In the genomic region with DNA sequence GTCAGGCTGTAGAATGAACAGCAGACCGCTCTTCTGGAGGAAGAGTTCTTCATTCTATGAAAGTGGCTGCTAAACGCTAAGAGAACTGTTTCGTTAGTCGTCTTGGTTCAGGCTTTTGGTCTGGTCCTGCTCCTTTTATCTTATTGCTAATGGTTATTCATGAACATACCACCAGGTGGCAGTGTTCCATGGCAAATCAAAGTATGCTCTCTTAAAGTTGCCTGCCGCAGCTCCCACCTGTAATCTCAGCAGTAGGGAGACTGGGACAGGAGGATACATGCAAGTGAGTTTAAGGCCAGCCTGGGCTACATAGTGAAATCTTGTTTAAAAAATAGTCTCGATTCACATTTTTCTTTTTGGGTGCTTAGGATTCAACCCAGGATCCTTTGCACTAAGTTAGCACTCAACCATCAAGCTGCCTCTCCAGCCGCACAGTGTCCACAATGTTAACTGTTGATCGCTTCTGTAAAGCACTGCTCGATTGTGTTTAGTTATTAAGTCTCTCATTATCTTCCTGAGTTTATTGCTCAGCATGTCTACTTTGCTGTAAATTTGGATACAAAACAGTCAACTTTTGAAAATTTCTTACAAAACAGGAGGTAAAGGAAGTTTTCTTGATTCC, we compare ENCODE assay signal across 8 mouse cellular contexts. TPM values are rescaled to one million over a fixed set of nuclear protein-coding genes. Genes with fewer than 3 reads are reported as not detected.
DNase-seq lines count a peak whose midpoint lies in the region; ATAC-seq and TF ChIP-seq lines count a peak whose summit lies in the region.

No protein-coding gene starts in this region.

- no peaks in the 10 kb centered on the region for H3K4me1 ChIP-seq in thymus, adult 2 months (replicated peaks; ENCODE audit: control insufficient read depth, insufficient read depth, low read length)
- H3K4me1 ChIP-seq in forebrain, embryonic 10.5 days = no peaks in the 10 kb centered on the region
- H3K4me1 ChIP-seq in limb, embryonic 10.5 days = no peaks in the 10 kb centered on the region

- H3K4me3 ChIP-seq in thymus, adult 2 months (ENCODE audit: control insufficient read depth, insufficient read depth, low read length) = no peak overlapping the region
- no peak overlapping the region for H3K4me3 ChIP-seq in forebrain, embryonic 10.5 days
- H3K4me3 ChIP-seq in limb, embryonic 10.5 days = no peak overlapping the region

- no peak for TF ChIP-seq CTCF in thymus, adult 2 months (IDR thresholded peaks at IDR 0.05; ENCODE audit: borderline replicate concordance, control insufficient read depth, extremely low read depth, insufficient read depth, low read length, poor library complexity)

- no peak for TF ChIP-seq POLR2A in thymus, adult 2 months (IDR thresholded peaks at IDR 0.05; ENCODE audit: control insufficient read depth, extremely low read depth, insufficient read depth, low read length, poor library complexity)

- peak; percentile 77 for ATAC-seq in inflammation-experienced regulatory T-cells, adult 6 months

- H3K27ac ChIP-seq in thymus, adult 2 months (ENCODE audit: control insufficient read depth, insufficient read depth, low read length) = no peak overlapping the region
- no peak overlapping the region for H3K27ac ChIP-seq in forebrain, embryonic 10.5 days
- H3K27ac ChIP-seq in limb, embryonic 10.5 days = no peak overlapping the region

- H3K9me3 ChIP-seq in forebrain, embryonic 10.5 days = no peaks in the 10 kb centered on the region
- H3K9me3 ChIP-seq in limb, embryonic 10.5 days (replicated peaks) = no peaks in the 10 kb centered on the region

- 40% methylated on average over 9 of the region's 9 CpGs for WGBS in thymus, adult 2 months
- WGBS in forebrain, embryonic 10.5 days = 50% methylated on average over 9 of the region's 9 CpGs
- WGBS in limb, embryonic 10.5 days = 43% methylated on average over 9 of the region's 9 CpGs

- no peaks in the 10 kb centered on the region for H3K27me3 ChIP-seq in thymus, adult 2 months (ENCODE audit: control insufficient read depth, insufficient read depth, low read length)
- H3K27me3 ChIP-seq in forebrain, embryonic 10.5 days (ENCODE audit: poor library complexity, severe bottlenecking) = peaks cover 4% of the 10 kb centered on the region; the same call in 1 of the 2 replicates
- H3K27me3 ChIP-seq in limb, embryonic 10.5 days (ENCODE audit: low read depth, poor library complexity, severe bottlenecking) = no peaks in the 10 kb centered on the region

- DNase-seq in thymus, adult 2 months = peak; percentile 57
- no peak for DNase-seq in thymus, adult 18-20 months
- DNase-seq in brain, embryonic 18.5 days (ENCODE audit: low read depth, low spot score) = peak; percentile 24
- DNase-seq in forebrain, embryonic 10.5 days (ENCODE audit: extremely low spot score, low spot score) = peak; percentile 57
- peak; percentile 61 for DNase-seq in limb, embryonic 10.5 days (ENCODE audit: low spot score)
- peak; percentile 18 to 31 for DNase-seq in natural killer cell, adult 2 months (ENCODE audit: low spot score in 2 of 2)
- DNase-seq in thymus, postnatal 25 days = peak; percentile 27

- H3K36me3 ChIP-seq in thymus, adult 2 months (ENCODE audit: control insufficient read depth, insufficient read depth, low read length) = no peaks in the 10 kb centered on the region
- H3K36me3 ChIP-seq in forebrain, embryonic 10.5 days (replicated peaks) = no peaks in the 10 kb centered on the region
- no peaks in the 10 kb centered on the region for H3K36me3 ChIP-seq in limb, embryonic 10.5 days

RNA-seq across cellular contexts. Expression of a gene that starts 35.6 kb away (rescaled TPM):
- polyA plus RNA-seq in thymus, adult 2 months (2012; rRNA removed) = 51.4 and 61.3 TPM in 2 replicates
- polyA plus RNA-seq in forebrain, embryonic 10.5 days (2016; fragmentation: Nextera tagmentation; extraction: Ambion mirVana) = 41.1 and 43.8 TPM in 2 replicates
- 10 to 100 TPM; 39.9 to 51.6 (median 42.9) TPM for polyA plus RNA-seq in inflammation-experienced regulatory T-cells, adult 6 months (2017; shearing (Covaris generic))
- 34.6 and 40.8 TPM in 2 replicates for polyA plus RNA-seq in limb, embryonic 10.5 days (2016; fragmentation: Nextera tagmentation; extraction: Ambion mirVana)

RNA-seq across cellular contexts. Expression of a gene that starts 36.0 kb away (rescaled TPM):
- 8.6 and 12.8 TPM in 2 replicates for polyA plus RNA-seq in thymus, adult 2 months (2012; rRNA removed)
- 23.6 and 23.9 TPM in 2 replicates for polyA plus RNA-seq in forebrain, embryonic 10.5 days (2016; fragmentation: Nextera tagmentation; extraction: Ambion mirVana)
- polyA plus RNA-seq in inflammation-experienced regulatory T-cells, adult 6 months (2017; shearing (Covaris generic)) = 10 to 100 TPM in 2 of 3 experiments, 1 to 10 TPM in 1; 6.8 to 34.0 (median 10.7) TPM
- 30.8 and 33.4 TPM in 2 replicates for polyA plus RNA-seq in limb, embryonic 10.5 days (2016; fragmentation: Nextera tagmentation; extraction: Ambion mirVana)

Comparison
In these comparisons a context has a peak if more than half of its experiments do, and no peak if none do; other contexts are left out.
1. DNase-seq: peak in thymus, adult 2 months (single experiment), brain, embryonic 18.5 days (single experiment), forebrain, embryonic 10.5 days (single experiment), limb, embryonic 10.5 days (single experiment), natural killer cell, adult 2 months (2 of 2) and thymus, postnatal 25 days (single experiment); none in thymus, adult 18-20 months (0 of 2).